Mouse (Mus musculus) spleen, postnatal 10 days (tissue): ENCODE measurements around the gene Mvb12a.
"Not testable (repeated sequence)": the region's sequence is repeated elsewhere in the genome, so short reads cannot be mapped to it uniquely, and the experiment has no call there.

Experiments
- DNase-seq, 2 experiments: peaks; one replicate each; pipeline ENCODE4 v3.0.0; 2021 to 2022; ENCODE audit warnings: low spot score in 2 of 2

Mvb12a gene

GRCm38 (mm10) chr8:71526272-71526671 is 16.4 kb upstream of the Mvb12a start:
- DNase-seq, result no peak

GRCm38 (mm10) chr8:71527162-71527870 is 15.4 kb upstream of the Mvb12a start:
- DNase-seq, result no peak

- DNase-seq, result no peak
Measured at GRCm38 (mm10) chr8:71528362-71529073, 14.2 kb upstream of the Mvb12a start.

- not testable (repeated sequence) for DNase-seq
Measured at GRCm38 (mm10) chr8:71530735-71531467, 11.8 kb upstream of the Mvb12a start.

GRCm38 (mm10) chr8:71534263-71534810 is 8.4 kb upstream of the Mvb12a start:
- DNase-seq, result no peak

GRCm38 (mm10) chr8:71535663-71536062 is 7.1 kb upstream of the Mvb12a start:
- DNase-seq, result no peak

- peak; percentile 76 to 91 for DNase-seq
Measured at GRCm38 (mm10) chr8:71537028-71537867, 5.5 kb upstream of the Mvb12a start, which contains the start of gene Bst2. Gene Bst2, minus strand, starts transcription at chr8:71537456.

- no peak for DNase-seq
Measured at GRCm38 (mm10) chr8:71543755-71544154, 1.0 kb downstream of the Mvb12a start.

GRCm38 (mm10) chr8:71545053-71545452 is 2.3 kb downstream of the Mvb12a start:
- DNase-seq, result no peak

- DNase-seq, result no peak
Measured at GRCm38 (mm10) chr8:71547590-71547989, 4.9 kb downstream of the Mvb12a start.

- DNase-seq, result no peak
Measured at GRCm38 (mm10) chr8:71550754-71551153, 8.0 kb downstream of the Mvb12a start.

GRCm38 (mm10) chr8:71552770-71553169 is 10.0 kb downstream of the Mvb12a start:
- no peak for DNase-seq

- no peak for DNase-seq
Measured at GRCm38 (mm10) chr8:71554001-71554400, 11.3 kb downstream of the Mvb12a start.

GRCm38 (mm10) chr8:71554644-71555043 is 11.9 kb downstream of the Mvb12a start:
- no peak for DNase-seq

GRCm38 (mm10) chr8:71558071-71558957 is 15.6 kb downstream of the Mvb12a start, which contains the start of gene Tmem221:
Gene Tmem221, minus strand, starts transcription at chr8:71558871.
- no peak for DNase-seq

- DNase-seq, result peak; percentile 52 to 83
Measured at GRCm38 (mm10) chr8:71558958-71559690, 16.4 kb downstream of the Mvb12a start.

- no peak for DNase-seq
Measured at GRCm38 (mm10) chr8:71560071-71560470, 17.3 kb downstream of the Mvb12a start.

GRCm38 (mm10) chr8:71560765-71561164 is 18.0 kb downstream of the Mvb12a start:
- DNase-seq, result no peak

GRCm38 (mm10) chr8:71561401-71561800 is 18.7 kb downstream of the Mvb12a start:
- peak; percentile 37 to 72 for DNase-seq
